Mouse (Mus musculus) kidney, adult 8-10 months (tissue): ENCODE data around the gene Tmem167.

Experiments
- DNase-seq, 2 experiments: peaks; one replicate each; pipeline ENCODE4 v3.0.0; 2022

The Tmem167 gene

GRCm38 (mm10) chr13:90186694-90187093 is 97.8 kb downstream of the Tmem167 start:
- no peak for DNase-seq

GRCm38 (mm10) chr13:90188021-90188420 is 99.1 kb downstream of the Tmem167 start:
- no peak for DNase-seq

- DNase-seq = no peak
Observed at GRCm38 (mm10) chr13:90191794-90192193, 102.9 kb downstream of the Tmem167 start.
